Mouse (Mus musculus) neural tube, embryonic 14.5 days (tissue): ENCODE measurements around the gene Pik3ip1. TPM values are rescaled to one million over a fixed set of nuclear protein-coding genes. Genes with fewer than 3 reads are reported as not detected.

Experiments
- ATAC-seq: fragments of 200-750 bp; cut with Nextera tagmentation; 2 replicates; pipeline ENCODE4 v1.8.0; 2017; ENCODE audit warnings: low read depth, mild to moderate bottlenecking, moderate TSS enrichment, moderate library complexity
- H3K27ac ChIP-seq: fragments of 300-500 bp; sonication (generic); 2 replicates; pipeline ENCODE4 v1.5.1; 2014; ENCODE audit warnings: low read depth, mild to moderate bottlenecking, control low read depth, low read length, moderate library complexity, mixed read lengths
- H3K27me3 ChIP-seq: fragments of 300-500 bp; sonication (generic); 2 replicates; pipeline ENCODE4 v1.6.1; 2014; ENCODE audit warnings: low read length; ENCODE audit not compliant: control insufficient read depth, insufficient read depth
- H3K36me3 ChIP-seq: fragments of 300-500 bp; sonication (generic); 2 replicates; pipeline ENCODE4 v1.6.1; 2014; ENCODE audit warnings: low read length, mixed read lengths; ENCODE audit not compliant: control insufficient read depth, insufficient read depth
- H3K4me1 ChIP-seq: fragments of 300-500 bp; sonication (generic); 2 replicates; pipeline ENCODE4 v1.6.1; 2014; ENCODE audit warnings: low read length; ENCODE audit not compliant: control insufficient read depth, insufficient read depth
- H3K4me2 ChIP-seq: fragments of 300-500 bp; sonication (generic); 2 replicates; pipeline ENCODE4 v1.6.1; 2014; ENCODE audit warnings: mild to moderate bottlenecking, low read depth, low read length, control low read depth
- H3K4me3 ChIP-seq: fragments of 300-500 bp; sonication (generic); 2 replicates; pipeline ENCODE4 v1.5.1; 2014; ENCODE audit warnings: low read depth, low read length, control low read depth, mixed read lengths
- H3K9ac ChIP-seq: fragments of 300-500 bp; sonication (generic); replicated peaks from 2 replicates; pipeline ENCODE4 v1.6.1; 2014; ENCODE audit warnings: low read depth, mild to moderate bottlenecking, control low read depth, low read length, mixed read lengths
- H3K9me3 ChIP-seq: fragments of 300-500 bp; sonication (generic); 2 replicates; pipeline ENCODE4 v1.6.1; 2016; ENCODE audit warnings: low read length; ENCODE audit not compliant: control insufficient read depth
- WGBS: fragments of 180-500 bp; shearing (Covaris S2); extraction: QIAGEN DNeasy Blood & Tissue Kit; methylation state at CpG from one replicate; pipeline ENCODE4 v1.1.7; 2014; 5-methylcytosine and 5-hydroxymethylcytosine counted together
- polyA plus RNA-seq: library from polyadenylated mRNA; unstranded; fragments of >200 nt; fragmentation: Nextera tagmentation; extraction: Ambion mirVana; gene quantifications from 2 replicates; pipeline ENCODE4 v1.2.1, GENCODE M21; 2014

Pik3ip1 gene
- 24.2 and 29.4 TPM in 2 replicates for polyA plus RNA-seq

DNA sequence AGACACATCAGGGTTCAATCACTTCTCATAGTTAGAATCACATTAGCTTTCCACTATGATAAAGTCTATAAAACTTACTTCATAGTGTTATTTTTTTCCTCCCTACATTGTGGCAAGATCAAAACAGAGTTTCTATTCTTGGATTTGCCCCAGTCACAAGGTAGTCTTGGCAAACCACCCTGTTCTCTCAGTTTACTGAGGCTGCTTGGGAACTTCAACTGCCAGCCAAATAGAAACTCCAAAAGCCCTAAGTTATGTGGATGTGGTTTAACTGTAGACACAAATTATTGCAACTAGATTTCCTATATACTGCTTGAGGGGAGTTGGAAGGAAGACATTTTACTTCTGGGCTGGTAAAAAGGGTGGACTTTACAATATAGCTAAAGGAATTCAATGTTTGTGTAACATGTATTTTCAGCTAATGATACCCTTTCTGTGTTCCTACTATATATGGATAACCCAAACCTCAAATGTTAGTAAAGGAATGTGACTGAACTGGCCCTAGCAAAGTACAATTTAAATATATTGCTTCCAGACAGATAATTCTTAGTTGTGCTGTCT, at the start of gene Pik3ip1:
Gene Pik3ip1 (plus strand): TSS at position 511 of the 561 bp plus-strand sequence.
- peak within 1 kb of the TSS; percentile 60 for H3K4me3 ChIP-seq
- peak within 1 kb of the TSS; percentile 100 for H3K4me2 ChIP-seq
- H3K36me3 ChIP-seq = 0 out of 2 replicates have a peak, but pooled peaks cover 3% of the 10 kb centered on the region
- H3K27me3 ChIP-seq = no peaks in the 10 kb centered on the region
- peaks cover 6% of the 10 kb centered on the region; the same call in 1 of the 2 replicates for H3K4me1 ChIP-seq
- no peaks in the 10 kb centered on the region for H3K9me3 ChIP-seq
- no peak for ATAC-seq
- peak within 1 kb of the TSS; percentile 72 for H3K27ac ChIP-seq
- peak within 1 kb of the TSS; percentile 68 for H3K9ac ChIP-seq

- ATAC-seq = no peak
Observed at GRCm38 (mm10) chr11:3282887-3283286, 47.3 kb upstream of the Pik3ip1 start.

GRCm38 (mm10) chr11:3283645-3284044, 46.6 kb upstream of the Pik3ip1 start:
- H3K4me2 ChIP-seq = no peak overlapping the region
- H3K36me3 ChIP-seq = no peaks in the 10 kb centered on the region
- H3K9ac ChIP-seq = no peak overlapping the region
- H3K9me3 ChIP-seq = no peaks in the 10 kb centered on the region
- WGBS = 95% methylated on average over 6 of the region's 6 CpGs
- no peak overlapping the region for H3K27ac ChIP-seq
- no peak overlapping the region for H3K4me3 ChIP-seq
- no peak for ATAC-seq
- 0 out of 2 replicates have a peak, but pooled peaks cover 13% of the 10 kb centered on the region for H3K4me1 ChIP-seq
- H3K27me3 ChIP-seq = no peaks in the 10 kb centered on the region

More at GRCm38 (mm10) chr11:3282887-3283286, 47.3 kb upstream of the Pik3ip1 start:
- H3K36me3 ChIP-seq = no peaks in the 10 kb centered on the region
- H3K9me3 ChIP-seq = no peaks in the 10 kb centered on the region
- 88% methylated on average over 6 of the region's 6 CpGs for WGBS
- no peak overlapping the region for H3K4me3 ChIP-seq
- H3K27me3 ChIP-seq = no peaks in the 10 kb centered on the region
- H3K9ac ChIP-seq = no peak overlapping the region
- no peak overlapping the region for H3K27ac ChIP-seq
- no peak overlapping the region for H3K4me2 ChIP-seq
- H3K4me1 ChIP-seq = 0 out of 2 replicates have a peak, but pooled peaks cover 6% of the 10 kb centered on the region

GRCm38 (mm10) chr11:3285940-3286339, 44.3 kb upstream of the Pik3ip1 start:
- no peak overlapping the region for H3K4me3 ChIP-seq
- no peaks in the 10 kb centered on the region for H3K36me3 ChIP-seq
- no peak overlapping the region for H3K9ac ChIP-seq
- no peaks in the 10 kb centered on the region for H3K27me3 ChIP-seq
- ATAC-seq = no peak
- 91% methylated on average over 3 of the region's 3 CpGs for WGBS
- 0 out of 2 replicates have a peak, but pooled peaks cover 13% of the 10 kb centered on the region for H3K4me1 ChIP-seq
- H3K9me3 ChIP-seq = no peaks in the 10 kb centered on the region
- no peak overlapping the region for H3K27ac ChIP-seq
- no peak overlapping the region for H3K4me2 ChIP-seq

GRCm38 (mm10) chr11:3287131-3287530, 43.1 kb upstream of the Pik3ip1 start:
- no peak overlapping the region for H3K27ac ChIP-seq

DNA sequence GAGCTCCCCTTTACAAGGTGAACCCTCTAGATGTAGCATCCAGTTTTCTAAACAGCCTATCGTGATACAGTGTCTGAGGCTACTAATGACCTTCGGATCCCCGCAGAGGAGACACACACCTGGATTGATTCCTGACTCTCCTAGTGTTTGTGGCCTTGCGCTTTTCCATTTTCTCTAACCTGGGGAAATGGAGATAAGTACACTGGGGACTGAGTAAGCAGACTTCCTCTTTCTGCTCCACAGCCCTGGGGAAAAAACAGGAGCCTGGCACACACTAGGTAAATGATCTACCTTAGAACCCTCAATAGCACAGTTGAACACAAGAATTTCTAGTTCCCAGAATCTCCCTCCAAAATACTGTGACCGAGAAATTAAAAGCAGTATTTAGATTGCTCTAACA, 42.3 kb upstream of the Pik3ip1 start:
- 64% methylated on average over 5 of the region's 5 CpGs for WGBS
- no peak for ATAC-seq

More at GRCm38 (mm10) chr11:3287131-3287530, 43.1 kb upstream of the Pik3ip1 start:
- Histone ChIP-seq H3K4me3 (no peak overlapping the region), H3K4me1 (0 out of 2 replicates have a peak, but pooled peaks cover 13% of the 10 kb centered on the region), H3K27me3 (no peaks in the 10 kb centered on the region), H3K36me3 (no peaks in the 10 kb centered on the region), H3K9ac (no peak overlapping the region), H3K9me3 (no peaks in the 10 kb centered on the region), H3K4me2 (no peak overlapping the region)
- 31% methylated on average over 6 of the region's 6 CpGs for WGBS
- no peak for ATAC-seq

DNA sequence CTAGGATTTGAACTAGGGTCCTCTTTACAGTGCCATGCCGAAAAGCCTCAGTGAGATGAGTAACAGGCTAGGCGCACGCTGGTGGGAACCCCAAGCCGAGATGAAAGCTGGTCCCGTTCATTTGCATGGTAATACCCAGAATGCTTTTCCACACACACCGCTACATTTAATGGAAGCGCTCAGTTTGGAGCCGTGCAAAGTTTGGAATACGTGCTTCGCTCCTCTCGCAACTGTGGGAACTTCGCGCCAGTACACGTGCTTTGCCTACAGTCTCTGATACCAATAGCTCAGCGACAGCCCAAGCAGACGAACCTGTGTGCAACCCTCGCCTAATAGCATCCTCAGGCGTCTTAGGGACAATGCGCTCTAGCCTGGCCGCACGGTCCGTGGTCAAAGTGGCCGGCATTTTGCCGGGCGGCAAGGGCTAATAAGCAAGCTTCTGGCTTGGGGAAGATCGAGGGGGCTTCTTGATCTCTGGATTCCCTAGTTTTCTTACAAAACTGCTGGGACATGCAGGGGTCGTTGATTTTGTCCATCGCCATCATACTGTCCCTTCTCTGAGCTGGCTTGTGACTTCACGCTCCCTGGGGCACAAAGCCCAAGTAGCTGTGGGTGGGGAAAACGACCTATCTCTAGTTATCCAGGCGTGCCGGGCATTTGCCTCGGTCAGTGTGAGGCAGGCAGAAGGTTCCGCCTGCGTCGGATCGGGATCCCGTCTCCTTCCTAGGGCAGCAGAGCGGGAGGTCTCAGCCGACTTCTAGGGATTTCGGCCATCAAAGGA, 41.5 kb upstream of the Pik3ip1 start, which contains the start of gene Patz1:
Gene Patz1 (plus strand): TSS at position 354 of the 781 bp plus-strand sequence.
- peak within 1 kb of the TSS; percentile 100 for H3K4me2 ChIP-seq
- no peaks in the 10 kb centered on the region for H3K27me3 ChIP-seq
- peaks cover 2% of the 10 kb centered on the region for H3K36me3 ChIP-seq
- peak within 1 kb of the TSS; percentile 100 for H3K27ac ChIP-seq
- H3K4me3 ChIP-seq = peak within 1 kb of the TSS; percentile 81
- peak within 1 kb of the TSS; percentile 97 for H3K9ac ChIP-seq
- H3K9me3 ChIP-seq = no peaks in the 10 kb centered on the region
- ATAC-seq = peak; percentile 19
- WGBS = under 1% methylated on average over 41 of the region's 41 CpGs
- H3K4me1 ChIP-seq = peaks cover 25% of the 10 kb centered on the region

More for the DNA sequence above, 42.3 kb upstream of the Pik3ip1 start:
- Histone ChIP-seq H3K27me3 (no peaks in the 10 kb centered on the region), H3K9me3 (no peaks in the 10 kb centered on the region), H3K9ac (no peak overlapping the region), H3K27ac (no peak overlapping the region), H3K4me1 (peaks cover 17% of the 10 kb centered on the region), H3K4me2 (peak overlapping the region; percentile 100), H3K36me3 (no peaks in the 10 kb centered on the region), H3K4me3 (peak overlapping the region; percentile 81; the same call in 1 of the 2 replicates)

GRCm38 (mm10) chr11:3289302-3289802, 40.8 kb upstream of the Pik3ip1 start:
- Histone ChIP-seq H3K27ac (peak overlapping the region; percentile 100), H3K9ac (peak overlapping the region; percentile 97), H3K27me3 (no peaks in the 10 kb centered on the region), H3K4me2 (peak overlapping the region; percentile 100), H3K4me3 (peak overlapping the region; percentile 81), H3K4me1 (peaks cover 31% of the 10 kb centered on the region), H3K9me3 (no peaks in the 10 kb centered on the region), H3K36me3 (peaks cover 8% of the 10 kb centered on the region)
- peak; percentile 79 for ATAC-seq
- WGBS = 1% methylated on average over 34 of the region's 40 CpGs
